Mouse (Mus musculus): ENCODE measurements at regions not wholly inside any gene's neighbourhood (a gene's known extent, or its start where the extent isn't known, plus 50 kb on each side); places are given as distances from the start of the nearest gene placed in this dataset.

- TF ChIP-seq POLR2A (IDR thresholded peaks at IDR 0.05; ENCODE audit: insufficient read depth, low read depth, low read length): no peak
- peak; percentile 44 for TF ChIP-seq CTCF (IDR thresholded peaks at IDR 0.05; ENCODE audit: insufficient read depth, low read depth, low read length)
- Histone ChIP-seq H3K27ac (ENCODE audit: insufficient read depth, low read depth, low read length) (no peak overlapping the region), H3K4me1 (ENCODE audit: control insufficient read depth, insufficient read depth, low read length) (no peaks in the 10 kb centered on the region), H3K4me3 (ENCODE audit: insufficient read depth, low read depth, low read length) (no peak overlapping the region)
- 14% methylated on average over 6 of the region's 6 CpGs for WGBS
These were observed 257.0 kb downstream of the Ankrd50 start for GRCm38 (mm10) chr3:38227596-38227995.

- TF ChIP-seq POLR2A (IDR thresholded peaks at IDR 0.05; ENCODE audit: insufficient read depth, low read depth, low read length) (no peak), CTCF (IDR thresholded peaks at IDR 0.05; ENCODE audit: insufficient read depth, low read depth, low read length) (no peak)
These were observed 257.5 kb downstream of the Ankrd50 start for GRCm38 (mm10) chr3:38227121-38227520.

GRCm38 (mm10) chr3:38226147-38226546, 258.5 kb downstream of the Ankrd50 start:
- H3K27ac ChIP-seq (ENCODE audit: insufficient read depth, low read depth, low read length): no peak overlapping the region
- H3K4me3 ChIP-seq (ENCODE audit: insufficient read depth, low read depth, low read length): no peak overlapping the region
- TF ChIP-seq CTCF (IDR thresholded peaks at IDR 0.05; ENCODE audit: insufficient read depth, low read depth, low read length): no peak
- TF ChIP-seq POLR2A (IDR thresholded peaks at IDR 0.05; ENCODE audit: insufficient read depth, low read depth, low read length): no peak
- 53% methylated on average over 2 of the region's 2 CpGs for WGBS
- no peaks in the 10 kb centered on the region for H3K4me1 ChIP-seq (ENCODE audit: control insufficient read depth, insufficient read depth, low read length)

More at GRCm38 (mm10) chr3:38227121-38227520, 257.5 kb downstream of the Ankrd50 start:
- Histone ChIP-seq H3K4me3 (ENCODE audit: insufficient read depth, low read depth, low read length) (no peak overlapping the region), H3K4me1 (ENCODE audit: control insufficient read depth, insufficient read depth, low read length) (no peaks in the 10 kb centered on the region), H3K27ac (ENCODE audit: insufficient read depth, low read depth, low read length) (no peak overlapping the region)
- WGBS: 89% methylated on average over 9 of the region's 9 CpGs

GRCm38 (mm10) chr3:38221834-38222215, 262.8 kb downstream of the Ankrd50 start:
- H3K4me1 ChIP-seq (ENCODE audit: control insufficient read depth, insufficient read depth, low read length): no peaks in the 10 kb centered on the region
- H3K4me3 ChIP-seq (ENCODE audit: insufficient read depth, low read depth, low read length): no peak overlapping the region
- 91% methylated on average over 8 of the region's 8 CpGs for WGBS
- no peak overlapping the region for H3K27ac ChIP-seq (ENCODE audit: insufficient read depth, low read depth, low read length)
- no peak for TF ChIP-seq CTCF (IDR thresholded peaks at IDR 0.05; ENCODE audit: insufficient read depth, low read depth, low read length)

- H3K27ac ChIP-seq (ENCODE audit: insufficient read depth, low read depth, low read length): no peak overlapping the region
- no peak for TF ChIP-seq POLR2A (IDR thresholded peaks at IDR 0.05; ENCODE audit: insufficient read depth, low read depth, low read length)
- no peak for TF ChIP-seq CTCF (IDR thresholded peaks at IDR 0.05; ENCODE audit: insufficient read depth, low read depth, low read length)
- WGBS: 44% methylated on average over 11 of the region's 11 CpGs
These were observed 263.5 kb downstream of the Ankrd50 start for GRCm38 (mm10) chr3:38220934-38221833.

GRCm38 (mm10) chr3:38209081-38209480, 275.6 kb downstream of the Ankrd50 start:
- 94% methylated on average over 3 of the region's 3 CpGs for WGBS
- TF ChIP-seq POLR2A (IDR thresholded peaks at IDR 0.05; ENCODE audit: insufficient read depth, low read depth, low read length) (no peak), CTCF (IDR thresholded peaks at IDR 0.05; ENCODE audit: insufficient read depth, low read depth, low read length) (no peak)
- Histone ChIP-seq H3K27ac (ENCODE audit: insufficient read depth, low read depth, low read length) (no peak overlapping the region), H3K4me1 (ENCODE audit: control insufficient read depth, insufficient read depth, low read length) (no peaks in the 10 kb centered on the region), H3K4me3 (ENCODE audit: insufficient read depth, low read depth, low read length) (no peak overlapping the region)

More at GRCm38 (mm10) chr3:38220934-38221833, 263.5 kb downstream of the Ankrd50 start:
- H3K4me3 ChIP-seq (ENCODE audit: insufficient read depth, low read depth, low read length): no peak overlapping the region
- no peaks in the 10 kb centered on the region for H3K4me1 ChIP-seq (ENCODE audit: control insufficient read depth, insufficient read depth, low read length)

- Histone ChIP-seq H3K4me1 (ENCODE audit: control insufficient read depth, insufficient read depth, low read length) (no peaks in the 10 kb centered on the region), H3K27ac (ENCODE audit: insufficient read depth, low read depth, low read length) (no peak overlapping the region), H3K4me3 (ENCODE audit: insufficient read depth, low read depth, low read length) (no peak overlapping the region)
- WGBS: 98% methylated on average over 1 of the region's 1 CpGs
- TF ChIP-seq CTCF (IDR thresholded peaks at IDR 0.05; ENCODE audit: insufficient read depth, low read depth, low read length) (no peak), POLR2A (IDR thresholded peaks at IDR 0.05; ENCODE audit: insufficient read depth, low read depth, low read length) (no peak)
These were observed 276.8 kb downstream of the Ankrd50 start for GRCm38 (mm10) chr3:38207867-38208266.

GRCm38 (mm10) chr3:38201861-38202656, 282.6 kb downstream of the Ankrd50 start:
- Histone ChIP-seq H3K27ac (ENCODE audit: insufficient read depth, low read depth, low read length) (no peak overlapping the region), H3K4me1 (ENCODE audit: control insufficient read depth, insufficient read depth, low read length) (no peaks in the 10 kb centered on the region), H3K4me3 (ENCODE audit: insufficient read depth, low read depth, low read length) (no peak overlapping the region)
- TF ChIP-seq CTCF (IDR thresholded peaks at IDR 0.05; ENCODE audit: insufficient read depth, low read depth, low read length) (no peak), POLR2A (IDR thresholded peaks at IDR 0.05; ENCODE audit: insufficient read depth, low read depth, low read length) (no peak)
- WGBS: 57% methylated on average over 10 of the region's 10 CpGs

GRCm38 (mm10) chr3:38194001-38194400, 290.6 kb downstream of the Ankrd50 start:
- Histone ChIP-seq H3K27ac (ENCODE audit: insufficient read depth, low read depth, low read length) (no peak overlapping the region), H3K4me3 (ENCODE audit: insufficient read depth, low read depth, low read length) (no peak overlapping the region), H3K4me1 (ENCODE audit: control insufficient read depth, insufficient read depth, low read length) (no peaks in the 10 kb centered on the region)
- 77% methylated on average over 4 of the region's 4 CpGs for WGBS
- no peak for TF ChIP-seq CTCF (IDR thresholded peaks at IDR 0.05; ENCODE audit: insufficient read depth, low read depth, low read length)
- no peak for TF ChIP-seq POLR2A (IDR thresholded peaks at IDR 0.05; ENCODE audit: insufficient read depth, low read depth, low read length)
